Mouse (Mus musculus): ENCODE data around the gene Zfp607b. TPM values are rescaled to one million over a fixed set of nuclear protein-coding genes. Genes with fewer than 3 reads are reported as not detected.
A peak's percentile ranks its signal among the peaks of the same experiment; 100 is the strongest.

Gene Zfp607b
- total RNA-seq, 2 experiments from 2014 or later = 0.69 to 0.85 TPM

- DNase-seq = no peak
Measured at GRCm38 (mm10) chr7:27685220-27685619, 3.9 kb upstream of the Zfp607b start.

GRCm38 (mm10) chr7:27685681-27686080 lies 3.5 kb upstream of the Zfp607b start:
- peak; percentile 16 to 28 for DNase-seq

GRCm38 (mm10) chr7:27687043-27687442 lies 2.1 kb upstream of the Zfp607b start:
- DNase-seq = no peak

- DNase-seq = no peak
Measured at GRCm38 (mm10) chr7:27687836-27688235, 1.3 kb upstream of the Zfp607b start.

GRCm38 (mm10) chr7:27688246-27688788 lies 823 bp upstream of the Zfp607b start:
- DNase-seq = no peak

GRCm38 (mm10) chr7:27691076-27691475 lies 1.9 kb downstream of the Zfp607b start:
- peak in 1 of 2 experiments; percentile 39 for DNase-seq

GRCm38 (mm10) chr7:27696711-27697110 lies 7.6 kb downstream of the Zfp607b start:
- no peak for DNase-seq

GRCm38 (mm10) chr7:27710402-27710801 lies 21.3 kb downstream of the Zfp607b start:
- DNase-seq = no peak

GRCm38 (mm10) chr7:27721951-27722350 lies 32.8 kb downstream of the Zfp607b start:
- DNase-seq = no peak

- DNase-seq = peak; percentile 18 to 58
Measured at GRCm38 (mm10) chr7:27725566-27726538, 36.7 kb downstream of the Zfp607b start.

- no peak for DNase-seq
Measured at GRCm38 (mm10) chr7:27727471-27727870, 38.3 kb downstream of the Zfp607b start.

- peak; percentile 87 to 91 for DNase-seq
Measured at GRCm38 (mm10) chr7:27731281-27731883, 42.2 kb downstream of the Zfp607b start, which contains the start of gene Zfp60. Gene Zfp60, plus strand, starts transcription at chr7:27731389.

- no peak for DNase-seq
Measured at GRCm38 (mm10) chr7:27731946-27732345, 42.8 kb downstream of the Zfp607b start.

GRCm38 (mm10) chr7:27732508-27732907 lies 43.4 kb downstream of the Zfp607b start:
- no peak for DNase-seq

GRCm38 (mm10) chr7:27735457-27735856 lies 46.3 kb downstream of the Zfp607b start:
- DNase-seq = no peak

Other genes with a start within 250 kb of the Zfp607b start
- under 1 TPM; 0.30 to 0.31 TPM for gene Sptbn4, start 241.7 kb upstream of the Zfp607b start, total RNA-seq (2021)
- 10 to 100 TPM; 32.4 to 34.3 TPM for gene Blvrb, start 241.4 kb upstream of the Zfp607b start, total RNA-seq (2021)
- 1 to 10 TPM; 3.3 to 4.3 TPM for gene Sertad3, start 215.6 kb upstream of the Zfp607b start, total RNA-seq (2021)
- gene Sertad1, start 202.4 kb upstream of the Zfp607b start, total RNA-seq (2021) = 1 to 10 TPM; 8.0 to 9.3 TPM
- gene Prx, start 190.0 kb upstream of the Zfp607b start, total RNA-seq (2021) = under 1 TPM; 0.57 to 0.62 TPM
- under 1 TPM in 1 of 2 experiments, not detected in 1; 0.10 TPM for gene Hipk4, start 166.1 kb upstream of the Zfp607b start, total RNA-seq (2021)
- gene Pld3, start 136.1 kb upstream of the Zfp607b start, total RNA-seq (2021) = 10 to 100 TPM; 29.8 to 30.9 TPM
- gene 2310022A10Rik, start 136.1 kb upstream of the Zfp607b start, total RNA-seq (2021) = 10 to 100 TPM; 63.8 to 64.7 TPM
- gene Akt2, start 97.8 kb upstream of the Zfp607b start, total RNA-seq (2021) = 100 to 1,000 TPM; 168 to 200 TPM
- not detected for gene Ttc9b, start 35.4 kb upstream of the Zfp607b start, total RNA-seq (2021)
- 10 to 100 TPM; 19.1 to 21.7 TPM for gene Map3k10, start 14.7 kb upstream of the Zfp607b start, total RNA-seq (2021)
- gene Zfp60, start 42.0 kb downstream of the Zfp607b start, total RNA-seq (2021) = 1 to 10 TPM; 9.0 to 9.1 TPM
- 1 to 10 TPM; 4.6 to 5.9 TPM for gene Zfp626, start 117.9 kb downstream of the Zfp607b start, total RNA-seq (2021)
- 1 to 10 TPM; 2.5 to 2.7 TPM for gene Zfp59, start 149.3 kb downstream of the Zfp607b start, total RNA-seq (2021)
- 1 to 10 TPM; 2.2 to 3.1 TPM for gene Zfp607a, start 168.2 kb downstream of the Zfp607b start, total RNA-seq (2021)
- 1 to 10 TPM; 5.3 to 5.6 TPM for gene Zfp974, start 240.1 kb downstream of the Zfp607b start, total RNA-seq (2021)